Mouse (Mus musculus): ENCODE data around the gene Spdef. TPM values are rescaled to one million over a fixed set of nuclear protein-coding genes. Genes with fewer than 3 reads are reported as not detected.

The Spdef gene
- total and polyA plus RNA-seq, 2 experiments from 2014 or later: 3.7 to 4.7 TPM

DNA sequence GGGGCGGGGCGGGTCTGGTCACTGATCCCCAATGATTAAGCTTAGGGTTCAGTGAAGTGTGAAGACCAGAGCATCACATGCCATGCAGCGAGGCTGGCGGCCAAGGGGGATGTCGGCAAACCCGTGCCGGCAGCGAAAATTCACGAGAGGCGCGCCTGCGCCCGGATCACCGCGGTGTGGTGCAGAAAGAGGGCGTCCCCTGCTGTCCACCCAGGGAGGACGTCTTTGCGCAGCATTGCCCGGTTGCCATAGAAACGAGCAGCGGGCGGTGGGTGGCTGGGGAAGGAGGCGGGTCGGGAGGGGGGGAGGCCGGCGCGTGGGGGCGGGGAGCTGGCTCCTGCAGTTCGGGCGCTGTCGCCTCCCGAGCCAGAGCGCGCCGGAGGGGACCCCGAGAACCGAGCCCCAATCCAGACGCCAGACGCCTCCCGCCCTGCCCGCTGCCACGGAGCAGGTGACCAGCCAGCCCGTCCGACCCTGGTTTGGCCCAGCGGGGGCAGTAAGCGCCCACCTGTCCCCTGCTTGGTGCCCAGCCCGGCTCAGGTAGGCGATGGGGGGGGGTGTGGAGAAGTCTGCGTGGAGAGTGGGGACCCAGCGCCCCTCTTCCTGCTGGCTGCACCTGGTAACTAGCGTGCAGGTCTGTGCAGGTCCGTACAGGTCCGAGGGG, 43.7 kb downstream of the Spdef start:
- DNase-seq (ENCODE audit: low spot score) (peak; percentile 90), ATAC-seq (ENCODE audit: low FRiP score) (peak; percentile 69)
- peak overlapping the region; percentile 85 for H3K9ac ChIP-seq (replicated peaks; ENCODE audit: low read length, poor library complexity, severe bottlenecking)
- peaks cover 5% of the 10 kb centered on the region; the same call in 1 of the 2 replicates for H3K4me1 ChIP-seq (ENCODE audit: insufficient read depth, low read length)
- no peaks in the 10 kb centered on the region for H3K9me3 ChIP-seq (ENCODE audit: low read length)
- no peaks in the 10 kb centered on the region for H3K27me3 ChIP-seq (ENCODE audit: insufficient read depth, low read length)
- H3K36me3 ChIP-seq (ENCODE audit: insufficient read depth, low read length): no peaks in the 10 kb centered on the region
- peak; percentile 77 for TF ChIP-seq CTCF (IDR thresholded peaks at IDR 0.05)
- peak overlapping the region; percentile 87 for H3K4me2 ChIP-seq (ENCODE audit: low read depth, low read length, poor library complexity, severe bottlenecking)
- peak overlapping the region; percentile 71 for H3K4me3 ChIP-seq (ENCODE audit: low read depth, low read length)
- 3% methylated on average over 37 of the region's 53 CpGs for WGBS
- H3K27ac ChIP-seq (ENCODE audit: low read depth, low read length): peak overlapping the region; percentile 72

DNA sequence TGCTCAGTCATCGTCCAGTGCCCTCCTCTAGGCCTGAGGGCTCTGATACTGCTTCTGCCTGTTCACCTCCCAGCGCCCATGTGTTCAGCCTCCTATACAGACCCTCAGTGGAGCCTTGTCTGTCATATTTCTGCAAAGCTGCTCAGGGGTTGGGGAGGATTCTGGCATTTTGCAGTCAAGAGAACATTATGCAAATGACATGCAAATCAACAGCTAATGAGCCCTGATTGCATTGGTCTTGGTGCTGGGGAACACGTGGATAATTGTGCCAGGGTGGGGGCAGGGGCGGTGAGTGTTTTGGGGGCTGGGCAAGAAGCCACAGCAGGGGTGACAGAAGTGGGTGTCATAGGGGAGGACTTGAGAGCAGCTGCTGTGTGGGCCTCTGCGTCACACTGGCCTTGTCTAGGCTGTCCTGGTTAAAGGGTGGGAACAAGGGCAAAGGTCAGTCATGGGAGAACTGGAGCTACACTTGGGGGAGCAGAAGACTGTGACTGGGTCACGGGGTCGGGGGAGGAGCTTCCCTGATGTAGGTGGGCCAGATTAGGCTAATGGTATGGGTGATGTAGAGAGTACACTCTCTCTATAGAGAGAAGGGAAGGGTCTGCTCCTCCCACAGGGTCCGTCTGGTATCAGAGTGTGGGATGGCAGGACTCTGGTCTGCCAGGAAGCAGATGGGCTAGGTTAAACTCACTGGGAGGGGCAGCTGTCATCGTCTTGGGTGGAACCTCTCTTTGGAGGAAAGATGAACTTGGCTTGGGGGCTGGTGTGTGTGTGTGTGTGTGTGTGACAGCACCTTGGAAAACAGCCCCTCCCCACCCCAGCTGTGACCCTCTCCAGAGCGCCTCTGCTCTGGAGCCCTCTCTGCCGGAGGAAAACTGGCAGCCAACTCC, 49.6 kb downstream of the Spdef start:
- peak; percentile 71 for DNase-seq (ENCODE audit: low spot score)

DNA sequence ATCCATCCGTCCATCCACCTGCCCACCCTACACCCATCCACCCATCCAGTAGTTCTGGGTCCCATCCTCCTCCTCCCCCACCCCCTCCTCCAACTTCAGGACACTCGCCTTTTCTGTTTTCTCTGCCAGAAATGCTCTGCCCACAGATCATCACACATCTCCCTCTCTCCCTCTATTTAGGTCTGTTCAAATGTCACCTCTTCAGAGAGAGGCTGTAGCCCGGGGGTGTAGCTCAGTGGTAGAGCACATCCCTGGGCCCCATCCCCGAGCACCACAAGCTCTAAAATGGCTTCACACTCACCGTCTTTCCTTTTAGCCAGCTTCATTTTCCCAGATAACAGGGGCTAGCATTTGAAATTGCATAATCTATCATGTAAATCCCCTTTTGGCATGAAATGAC, 51.0 kb downstream of the Spdef start:
- Histone ChIP-seq H3K4me2 (ENCODE audit: low read depth, low read length, poor library complexity, severe bottlenecking) (no peak overlapping the region), H3K4me3 (ENCODE audit: low read depth, low read length) (no peak overlapping the region), H3K36me3 (ENCODE audit: insufficient read depth, low read length) (no peaks in the 10 kb centered on the region), H3K27ac (ENCODE audit: low read depth, low read length) (no peak overlapping the region), H3K9me3 (ENCODE audit: low read length) (no peaks in the 10 kb centered on the region), H3K4me1 (ENCODE audit: insufficient read depth, low read length) (no peaks in the 10 kb centered on the region), H3K27me3 (ENCODE audit: insufficient read depth, low read length) (no peaks in the 10 kb centered on the region), H3K9ac (replicated peaks; ENCODE audit: low read length, poor library complexity, severe bottlenecking) (no peak overlapping the region)
- 81% methylated on average over 5 of the region's 5 CpGs for WGBS
- DNase-seq (ENCODE audit: low spot score) (no peak), ATAC-seq (ENCODE audit: low FRiP score) (no peak)
- TF ChIP-seq CTCF (IDR thresholded peaks at IDR 0.05): no peak

More for the DNA sequence above, 49.6 kb downstream of the Spdef start:
- peak; percentile 64; the same call in 1 of the 2 replicates for ATAC-seq (ENCODE audit: low FRiP score)
- H3K4me1 ChIP-seq (ENCODE audit: insufficient read depth, low read length): no peaks in the 10 kb centered on the region
- TF ChIP-seq CTCF (IDR thresholded peaks at IDR 0.05): no peak
- H3K9ac ChIP-seq (replicated peaks; ENCODE audit: low read length, poor library complexity, severe bottlenecking): 0 out of 2 replicates have a peak overlapping the region, but pooled peaks have one; percentile 36
- no peak overlapping the region for H3K4me2 ChIP-seq (ENCODE audit: low read depth, low read length, poor library complexity, severe bottlenecking)
- no peaks in the 10 kb centered on the region for H3K36me3 ChIP-seq (ENCODE audit: insufficient read depth, low read length)
- no peaks in the 10 kb centered on the region for H3K9me3 ChIP-seq (ENCODE audit: low read length)
- WGBS: 33% methylated on average over 11 of the region's 11 CpGs
- no peak overlapping the region for H3K4me3 ChIP-seq (ENCODE audit: low read depth, low read length)
- H3K27ac ChIP-seq (ENCODE audit: low read depth, low read length): peak overlapping the region; percentile 57
- no peaks in the 10 kb centered on the region for H3K27me3 ChIP-seq (ENCODE audit: insufficient read depth, low read length)

DNA sequence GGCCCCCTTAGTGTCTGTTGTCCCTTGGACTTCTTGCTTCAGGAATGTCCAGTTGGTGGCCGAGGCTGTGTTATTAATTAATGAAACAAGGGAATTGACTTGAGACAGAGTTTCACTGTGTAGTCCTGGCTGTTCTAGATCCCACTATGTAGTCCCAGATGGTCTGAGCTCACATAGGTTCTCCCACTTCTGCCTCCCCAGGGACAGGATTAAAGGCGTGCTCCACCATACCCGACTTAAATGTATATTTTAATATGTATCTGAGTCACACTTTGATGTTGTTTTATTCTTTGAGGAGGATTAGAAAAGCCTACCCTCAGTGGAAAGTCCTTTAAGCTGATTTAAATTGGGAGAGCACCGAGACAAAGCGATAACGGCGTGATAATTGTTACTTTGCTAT, 52.5 kb downstream of the Spdef start:
- ATAC-seq (ENCODE audit: low FRiP score) (no peak), DNase-seq (ENCODE audit: low spot score) (no peak)
- Histone ChIP-seq H3K4me1 (ENCODE audit: insufficient read depth, low read length) (no peaks in the 10 kb centered on the region), H3K9me3 (ENCODE audit: low read length) (no peaks in the 10 kb centered on the region), H3K27ac (ENCODE audit: low read depth, low read length) (no peak overlapping the region), H3K36me3 (ENCODE audit: insufficient read depth, low read length) (no peaks in the 10 kb centered on the region), H3K27me3 (ENCODE audit: insufficient read depth, low read length) (no peaks in the 10 kb centered on the region), H3K4me3 (ENCODE audit: low read depth, low read length) (no peak overlapping the region), H3K4me2 (ENCODE audit: low read depth, low read length, poor library complexity, severe bottlenecking) (no peak overlapping the region), H3K9ac (replicated peaks; ENCODE audit: low read length, poor library complexity, severe bottlenecking) (no peak overlapping the region)
- 28% methylated on average over 7 of the region's 7 CpGs for WGBS
- TF ChIP-seq CTCF (IDR thresholded peaks at IDR 0.05): no peak

DNA sequence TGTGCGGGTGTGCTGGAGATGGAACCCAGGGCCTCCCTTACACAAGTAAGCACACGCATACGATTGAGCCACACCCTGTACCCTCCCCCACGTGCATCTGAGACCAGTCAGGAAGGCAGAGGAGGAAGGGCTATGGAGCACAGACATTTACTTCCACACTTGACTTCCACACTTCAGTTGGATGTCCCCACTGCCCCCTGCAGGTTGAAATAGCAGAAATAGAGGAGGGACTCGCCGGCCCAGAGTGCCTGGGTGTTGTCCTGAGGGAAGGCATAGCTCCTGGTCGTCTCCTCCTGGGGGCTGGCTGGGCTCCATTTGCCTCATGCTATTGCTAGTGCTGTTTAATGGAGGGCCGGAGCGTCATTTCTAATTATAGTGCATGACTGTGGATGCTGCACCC, 53.3 kb downstream of the Spdef start:
- no peak overlapping the region for H3K9ac ChIP-seq (replicated peaks; ENCODE audit: low read length, poor library complexity, severe bottlenecking)
- 70% methylated on average over 9 of the region's 9 CpGs for WGBS
- no peaks in the 10 kb centered on the region for H3K4me1 ChIP-seq (ENCODE audit: insufficient read depth, low read length)
- H3K4me3 ChIP-seq (ENCODE audit: low read depth, low read length): no peak overlapping the region
- no peak overlapping the region for H3K27ac ChIP-seq (ENCODE audit: low read depth, low read length)
- H3K36me3 ChIP-seq (ENCODE audit: insufficient read depth, low read length): no peaks in the 10 kb centered on the region
- no peak for ATAC-seq (ENCODE audit: low FRiP score)
- no peak for DNase-seq (ENCODE audit: low spot score)
- H3K9me3 ChIP-seq (ENCODE audit: low read length): no peaks in the 10 kb centered on the region
- TF ChIP-seq CTCF (IDR thresholded peaks at IDR 0.05): peak; percentile 52
- H3K27me3 ChIP-seq (ENCODE audit: insufficient read depth, low read length): no peaks in the 10 kb centered on the region
- H3K4me2 ChIP-seq (ENCODE audit: low read depth, low read length, poor library complexity, severe bottlenecking): no peak overlapping the region

DNA sequence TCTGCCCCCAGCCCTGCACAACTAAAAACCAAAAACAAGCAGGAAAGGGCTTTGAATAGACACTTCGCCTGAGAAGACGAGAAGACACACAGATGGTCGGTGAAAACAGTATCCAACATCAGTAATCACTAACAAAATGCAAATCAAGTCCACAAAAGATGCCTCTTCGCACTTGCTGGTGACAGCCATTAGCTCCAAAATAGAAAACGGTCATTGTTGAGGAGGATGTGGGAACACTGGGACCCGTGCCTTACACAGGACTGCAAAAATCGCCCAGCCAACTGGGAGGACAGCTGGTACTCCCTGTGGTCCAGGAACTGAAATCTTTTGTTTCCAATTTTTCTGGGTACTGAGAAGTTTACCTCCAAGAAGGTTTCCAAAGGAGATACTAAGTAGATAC, 54.8 kb downstream of the Spdef start:
- no peak for TF ChIP-seq CTCF (IDR thresholded peaks at IDR 0.05)
- Histone ChIP-seq H3K4me1 (ENCODE audit: insufficient read depth, low read length) (no peaks in the 10 kb centered on the region), H3K9me3 (ENCODE audit: low read length) (no peaks in the 10 kb centered on the region), H3K27me3 (ENCODE audit: insufficient read depth, low read length) (no peaks in the 10 kb centered on the region), H3K4me2 (ENCODE audit: low read depth, low read length, poor library complexity, severe bottlenecking) (no peak overlapping the region), H3K4me3 (ENCODE audit: low read depth, low read length) (no peak overlapping the region), H3K36me3 (ENCODE audit: insufficient read depth, low read length) (no peaks in the 10 kb centered on the region), H3K27ac (ENCODE audit: low read depth, low read length) (no peak overlapping the region), H3K9ac (replicated peaks; ENCODE audit: low read length, poor library complexity, severe bottlenecking) (no peak overlapping the region)
- ATAC-seq (ENCODE audit: low FRiP score) (no peak), DNase-seq (ENCODE audit: low spot score) (no peak)
- WGBS: 76% methylated on average over 7 of the region's 7 CpGs
